Mouse (Mus musculus) ES-Bruce4 (cell line): ENCODE data around the gene Chchd3.

ENCODE experiments used
- CTCF ChIP-seq: IDR thresholded peaks from one replicate; pipeline ENCODE4 v1.8.1; 2011; ENCODE audit warnings: low read depth, low read length
- EP300 ChIP-seq: IDR thresholded peaks from 2 replicates; pipeline ENCODE4 v1.6.1; 2011; ENCODE audit warnings: low read depth, low read length; ENCODE audit not compliant: insufficient read depth
- POLR2A ChIP-seq: IDR thresholded peaks from one replicate; pipeline ENCODE4 v1.8.1; 2011; ENCODE audit warnings: low read length; ENCODE audit not compliant: insufficient read depth

DNA sequence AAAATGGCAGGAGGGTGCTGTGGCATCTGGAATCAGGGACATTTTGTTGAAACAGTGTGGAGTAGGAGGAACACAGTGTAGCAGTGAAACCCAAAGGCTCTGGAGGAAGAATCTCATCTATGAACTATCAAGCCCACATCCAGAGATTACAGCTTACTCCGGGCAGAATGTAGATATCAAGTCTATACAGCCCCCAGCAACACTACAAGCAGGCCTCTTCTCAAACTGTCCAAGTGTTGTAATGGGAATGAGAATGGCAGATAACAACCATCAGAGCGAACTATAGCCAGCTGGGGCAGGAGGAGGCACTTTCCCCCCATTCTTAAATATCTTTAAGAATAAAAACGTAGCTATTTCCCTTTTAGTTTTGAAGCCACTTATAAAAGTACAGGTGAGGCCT lies 266.9 kb downstream of the Chchd3 start:
- no peak for TF ChIP-seq EP300
- no peak for TF ChIP-seq CTCF
- TF ChIP-seq POLR2A = no peak
